Mouse (Mus musculus) ovary, adult 18-20 months (tissue): ENCODE measurements around the gene Notch4.
"Not testable (repeated sequence)": the region's sequence is repeated elsewhere in the genome, so short reads cannot be mapped to it uniquely, and the experiment has no call there.

Experiments
- DNase-seq: peaks from one replicate; pipeline ENCODE4 v3.0.0; 2022; ENCODE audit warnings: low spot score, mixed read lengths

Gene Notch4

GRCm38 (mm10) chr17:34564003-34564421 is at the start of gene Notch4:
Notch4 (plus strand) TSS chr17:34564268.
- DNase-seq = no peak

- no peak for DNase-seq
Observed at GRCm38 (mm10) chr17:34516514-34516913, 47.6 kb upstream of the Notch4 start.

GRCm38 (mm10) chr17:34517252-34517651 is 46.8 kb upstream of the Notch4 start, which contains the start of gene Btnl6:
Btnl6 (minus strand) TSS chr17:34517352.
- no peak for DNase-seq

DNA sequence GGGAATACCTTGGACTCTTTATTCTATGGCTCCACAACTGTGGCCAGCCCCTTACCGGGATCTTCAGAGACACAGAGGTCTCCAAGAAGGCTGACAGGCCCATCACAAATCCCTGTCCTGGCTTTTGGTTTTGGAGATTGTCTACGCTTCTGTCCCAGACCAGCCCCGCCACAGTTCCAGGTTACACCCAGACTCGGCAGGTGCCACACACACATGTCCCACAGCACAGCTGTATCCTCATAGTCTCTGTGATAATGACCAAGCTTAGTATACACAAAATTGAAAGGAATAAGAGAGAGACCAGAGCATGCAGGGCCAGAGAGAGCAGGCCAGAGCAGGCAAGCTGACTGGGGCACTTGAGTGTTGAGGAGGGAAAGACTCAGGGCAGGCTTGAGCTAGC is 46.3 kb upstream of the Notch4 start:
- DNase-seq = no peak

GRCm38 (mm10) chr17:34518571-34518970 is 45.5 kb upstream of the Notch4 start:
- DNase-seq = not testable (repeated sequence)

DNA sequence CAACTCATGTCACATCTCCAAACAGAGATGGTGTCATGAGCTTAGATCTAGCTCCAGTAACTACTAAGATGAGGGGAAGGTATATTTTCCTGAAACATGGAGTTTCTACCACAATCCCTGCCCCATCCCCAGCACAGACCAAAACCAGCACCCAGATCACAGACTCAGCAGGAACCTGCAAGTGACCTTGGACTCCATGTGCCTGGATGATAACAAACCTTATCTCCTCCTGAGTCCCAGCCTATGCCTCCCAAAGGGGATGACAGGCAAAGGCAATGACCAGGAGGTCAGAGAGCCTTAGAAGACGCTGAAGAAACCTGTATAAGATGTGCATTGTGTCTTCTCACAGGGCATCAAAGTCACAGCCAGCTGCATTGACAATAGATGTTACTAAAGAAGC is 45.1 kb upstream of the Notch4 start:
- DNase-seq = no peak

- DNase-seq = no peak
Observed at GRCm38 (mm10) chr17:34532671-34533070, 31.4 kb upstream of the Notch4 start.

DNA sequence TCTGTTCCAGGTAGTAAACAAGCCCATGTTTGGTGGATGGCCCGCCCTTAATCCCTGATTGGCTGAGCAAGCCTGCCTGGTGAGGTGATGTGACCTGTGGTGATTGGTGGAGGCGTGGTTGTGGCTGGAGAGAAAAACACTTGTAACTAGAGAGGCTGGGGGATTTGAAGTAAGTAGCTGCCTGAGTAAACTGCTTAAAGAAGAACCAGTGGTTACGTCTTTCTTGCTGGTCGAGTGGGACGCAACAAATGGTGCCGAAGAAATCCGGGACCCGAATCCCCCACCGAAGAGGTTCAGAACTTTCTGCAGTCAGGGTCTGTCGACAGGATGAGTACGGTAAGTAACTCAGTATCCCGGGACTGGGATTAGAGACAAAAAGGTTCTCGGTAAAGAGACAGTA is 20.5 kb upstream of the Notch4 start:
- not testable (repeated sequence) for DNase-seq

GRCm38 (mm10) chr17:34546797-34547196 is 17.3 kb upstream of the Notch4 start:
- DNase-seq = no peak

DNA sequence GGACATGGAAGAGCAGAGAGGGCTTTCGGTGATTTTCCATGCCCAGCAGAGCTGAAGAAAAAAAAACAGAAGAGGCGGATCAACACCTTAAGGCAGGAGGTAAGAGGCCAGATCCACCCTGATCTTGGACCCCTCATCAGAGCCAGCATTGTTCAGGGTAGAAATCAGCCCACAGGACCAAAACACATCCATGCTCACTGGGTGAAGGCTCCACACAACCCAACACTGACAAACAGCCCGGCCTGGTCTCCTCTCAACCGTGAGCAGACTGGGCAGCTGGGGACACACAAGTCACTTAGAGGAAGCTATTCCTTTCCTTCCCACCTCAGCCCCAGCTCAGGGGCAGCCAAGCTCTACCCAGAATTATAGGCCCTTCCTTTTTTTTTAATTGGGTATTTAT is 16.5 kb upstream of the Notch4 start:
- DNase-seq = no peak

- DNase-seq = no peak
Observed at GRCm38 (mm10) chr17:34549156-34549555, 14.9 kb upstream of the Notch4 start.

DNA sequence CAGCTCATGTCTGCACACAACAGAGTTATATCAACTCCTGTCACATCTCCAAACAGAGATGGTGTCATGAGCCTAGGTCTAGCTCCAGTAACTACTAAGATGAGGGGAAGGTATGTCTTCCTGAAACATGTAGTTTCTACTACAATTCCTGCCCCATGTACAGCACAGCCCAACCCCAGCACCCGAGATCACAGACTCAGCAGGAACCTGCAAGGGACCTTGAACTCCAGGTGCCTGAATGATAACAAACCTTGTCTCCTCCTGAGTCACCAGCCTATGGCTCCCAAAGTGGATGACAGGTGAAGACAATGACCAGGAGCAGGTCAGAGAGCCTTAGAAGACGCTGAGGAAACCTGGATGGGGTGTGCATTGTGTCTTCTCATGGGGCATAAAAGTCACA is 14.2 kb upstream of the Notch4 start:
- no peak for DNase-seq

GRCm38 (mm10) chr17:34555483-34555882 is 8.6 kb upstream of the Notch4 start:
- DNase-seq = no peak

- DNase-seq = no peak
Observed at GRCm38 (mm10) chr17:34556406-34556805, 7.7 kb upstream of the Notch4 start.

- DNase-seq = no peak
Observed at GRCm38 (mm10) chr17:34557411-34557810, 6.7 kb upstream of the Notch4 start.

DNA sequence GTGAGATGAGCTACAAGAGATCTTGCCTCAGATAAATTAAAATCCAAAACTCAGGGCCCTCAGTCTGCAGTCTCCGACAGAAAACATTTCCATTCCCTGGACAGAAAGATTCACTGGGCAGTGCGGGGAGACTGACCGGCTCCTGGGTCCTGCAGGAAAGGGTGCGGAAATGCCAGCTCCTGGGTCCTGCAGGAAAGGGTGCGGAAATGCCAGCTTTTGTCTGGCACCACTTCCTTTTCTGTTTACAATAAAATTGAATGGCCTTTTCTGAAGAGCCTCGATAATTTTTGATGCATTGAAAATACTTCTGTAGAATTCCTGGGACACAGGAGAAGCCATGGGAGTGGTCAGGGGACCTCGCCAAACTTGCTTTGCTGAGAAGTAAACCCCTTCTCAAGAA is 5.0 kb upstream of the Notch4 start:
- no peak for DNase-seq

GRCm38 (mm10) chr17:34559895-34560294 is 4.2 kb upstream of the Notch4 start:
- no peak for DNase-seq

DNA sequence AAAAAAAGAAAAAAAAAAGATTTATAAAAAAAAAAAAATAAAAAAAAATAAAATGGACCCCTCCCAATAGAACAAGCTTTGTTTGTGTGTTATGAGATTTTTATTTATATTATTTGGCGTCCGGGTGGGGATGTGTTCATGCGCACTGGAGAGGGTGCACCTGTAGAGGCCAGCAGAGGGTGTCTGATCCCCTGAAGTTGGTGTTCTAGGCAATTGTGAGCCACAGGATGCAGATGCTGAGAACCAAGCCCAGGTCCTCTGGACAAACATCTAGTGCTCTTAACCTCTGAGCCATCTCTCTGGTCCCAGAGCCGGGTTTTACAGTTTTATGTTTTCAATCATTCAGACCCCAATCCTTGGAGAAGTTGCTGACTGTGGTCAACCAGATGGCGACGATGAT is 3.6 kb upstream of the Notch4 start:
- DNase-seq = no peak

DNA sequence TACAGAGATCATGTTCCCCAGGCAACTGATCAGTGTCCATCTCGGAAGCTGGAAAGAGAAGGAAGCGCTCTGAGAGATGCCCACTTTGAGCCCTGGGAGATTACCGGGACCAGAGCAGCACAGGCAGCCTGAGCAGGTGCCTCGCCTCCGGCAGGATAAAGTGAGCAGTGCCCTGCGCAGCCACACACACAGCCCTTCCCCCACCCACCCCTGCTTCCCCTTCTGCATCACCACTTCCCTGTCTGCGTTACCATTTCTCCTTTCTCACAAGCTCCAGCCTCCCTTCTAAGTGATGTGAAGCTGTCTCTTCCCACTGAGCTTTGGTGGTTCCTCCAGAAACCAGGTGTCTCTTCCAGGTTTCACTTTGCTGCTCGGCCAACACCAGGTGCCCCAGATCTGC is 2.9 kb upstream of the Notch4 start:
- DNase-seq = no peak

- no peak for DNase-seq
Observed at GRCm38 (mm10) chr17:34562595-34562994, 1.5 kb upstream of the Notch4 start.

- no peak for DNase-seq
Observed at GRCm38 (mm10) chr17:34563354-34563753, 714 bp upstream of the Notch4 start.

- no peak for DNase-seq
Observed at GRCm38 (mm10) chr17:34564796-34565195, 728 bp downstream of the Notch4 start.

DNA sequence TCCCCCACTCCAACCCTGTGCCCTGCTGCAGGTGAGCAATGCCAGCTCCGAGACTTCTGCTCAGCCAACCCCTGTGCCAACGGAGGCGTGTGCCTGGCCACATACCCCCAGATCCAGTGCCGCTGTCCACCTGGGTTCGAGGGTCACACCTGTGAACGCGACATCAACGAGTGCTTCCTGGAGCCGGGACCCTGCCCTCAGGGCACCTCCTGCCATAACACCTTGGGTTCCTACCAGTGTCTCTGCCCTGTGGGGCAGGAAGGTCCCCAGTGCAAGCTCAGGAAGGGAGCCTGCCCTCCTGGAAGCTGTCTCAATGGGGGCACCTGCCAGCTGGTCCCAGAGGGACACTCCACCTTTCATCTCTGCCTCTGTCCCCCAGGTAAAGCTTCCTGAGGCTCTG is 3.2 kb downstream of the Notch4 start:
- DNase-seq = no peak

- no peak for DNase-seq
Observed at GRCm38 (mm10) chr17:34568421-34568820, 4.4 kb downstream of the Notch4 start.

GRCm38 (mm10) chr17:34569919-34570318 is 5.9 kb downstream of the Notch4 start:
- no peak for DNase-seq
